Mouse (Mus musculus) neural tube, embryonic 15.5 days (tissue): Measurements from ENCODE around the gene Rab5if. TPM values are rescaled to one million over a fixed set of nuclear protein-coding genes. Genes with fewer than 3 reads are reported as not detected.
A peak's percentile ranks its signal among the peaks of the same experiment; 100 is the strongest.
"Not testable (repeated sequence)": the region's sequence is repeated elsewhere in the genome, so short reads cannot be mapped to it uniquely, and the experiment has no call there.

ENCODE experiments used
- ATAC-seq: fragments of 200-750 bp; cut with Nextera tagmentation; 2 replicates; pipeline ENCODE4 v1.8.0; 2017; ENCODE audit warnings: mild to moderate bottlenecking, moderate TSS enrichment, moderate library complexity; ENCODE audit not compliant: low FRiP score
- H3K27ac ChIP-seq: fragments of 300-500 bp; sonication (generic); replicated peaks from 2 replicates; pipeline ENCODE4 v1.5.1; 2015; ENCODE audit warnings: mild to moderate bottlenecking, inconsistent platforms
- H3K27me3 ChIP-seq: fragments of 300-500 bp; sonication (generic); replicated peaks from 2 replicates; pipeline ENCODE4 v1.6.1; 2015; ENCODE audit warnings: inconsistent platforms
- H3K36me3 ChIP-seq: fragments of 300-500 bp; sonication (generic); 2 replicates; pipeline ENCODE4 v1.6.1; 2015; ENCODE audit warnings: inconsistent platforms
- H3K4me1 ChIP-seq: fragments of 300-500 bp; sonication (generic); 2 replicates; pipeline ENCODE4 v1.6.1; 2015; ENCODE audit warnings: inconsistent platforms
- H3K4me2 ChIP-seq: fragments of 300-500 bp; sonication (generic); 2 replicates; pipeline ENCODE4 v1.6.1; 2015; ENCODE audit warnings: inconsistent platforms, mild to moderate bottlenecking, moderate library complexity
- H3K4me3 ChIP-seq: fragments of 300-500 bp; sonication (generic); replicated peaks from 2 replicates; pipeline ENCODE4 v1.5.1; 2015; ENCODE audit warnings: mild to moderate bottlenecking, inconsistent platforms
- H3K9ac ChIP-seq: fragments of 300-500 bp; sonication (generic); replicated peaks from 2 replicates; pipeline ENCODE4 v1.6.1; 2015; ENCODE audit warnings: mild to moderate bottlenecking, inconsistent platforms
- H3K9me3 ChIP-seq: fragments of 300-500 bp; sonication (generic); replicated peaks from 2 replicates; pipeline ENCODE4 v1.6.1; 2016; ENCODE audit warnings: inconsistent platforms
- WGBS: fragments of 180-500 bp; shearing (Covaris S2); methylation state at CpG from one replicate; pipeline ENCODE4 v1.1.7; 2015; ENCODE audit warnings: mixed read lengths; 5-methylcytosine and 5-hydroxymethylcytosine counted together
- polyA plus RNA-seq: library from polyadenylated mRNA; unstranded; fragments of >200 nt; fragmentation: Nextera tagmentation; extraction: Ambion mirVana; gene quantifications from 2 replicates; pipeline ENCODE4 v1.2.1, GENCODE M21; 2015

The Rab5if gene
- polyA plus RNA-seq, 1 experiment from 2014 or later, result 152 TPM

GRCm38 (mm10) chr2:156841028-156841840 lies 21.7 kb upstream of the Rab5if start:
- Histone ChIP-seq H3K27ac (peak overlapping the region; percentile 80), H3K9me3 (no peaks in the 10 kb centered on the region), H3K27me3 (peaks cover 27% of the 10 kb centered on the region), H3K4me2 (peak overlapping the region; percentile 98), H3K4me1 (peaks cover 60% of the 10 kb centered on the region), H3K4me3 (peak overlapping the region; percentile 60), H3K9ac (peak overlapping the region; percentile 56), H3K36me3 (no peaks in the 10 kb centered on the region)
- ATAC-seq, result peak; percentile 25; the same call in 1 of the 2 replicates
- WGBS, result under 1% methylated on average over 42 of the region's 42 CpGs

- Histone ChIP-seq H3K27ac (peak overlapping the region; percentile 80), H3K4me3 (peak overlapping the region; percentile 60), H3K4me2 (peak overlapping the region; percentile 98), H3K9me3 (no peaks in the 10 kb centered on the region), H3K36me3 (no peaks in the 10 kb centered on the region), H3K4me1 (peaks cover 60% of the 10 kb centered on the region), H3K9ac (0 out of 2 replicates have a peak overlapping the region, but pooled peaks have one; percentile 11), H3K27me3 (peaks cover 27% of the 10 kb centered on the region)
- WGBS, result 6% methylated on average over 20 of the region's 20 CpGs
- no peak for ATAC-seq
These were observed 20.9 kb upstream of the Rab5if start for GRCm38 (mm10) chr2:156841841-156842706.

- no peak for ATAC-seq
- Histone ChIP-seq H3K27me3 (peaks cover 27% of the 10 kb centered on the region), H3K4me1 (peaks cover 63% of the 10 kb centered on the region), H3K9me3 (no peaks in the 10 kb centered on the region), H3K36me3 (no peaks in the 10 kb centered on the region), H3K4me2 (peak overlapping the region; percentile 98; the same call in 1 of the 2 replicates), H3K27ac (peak overlapping the region; percentile 80), H3K4me3 (peak overlapping the region; percentile 2; the same call in 1 of the 2 replicates), H3K9ac (no peak overlapping the region)
- 22% methylated on average over 11 of the region's 11 CpGs for WGBS
These were observed 20.2 kb upstream of the Rab5if start for GRCm38 (mm10) chr2:156842711-156843110.

GRCm38 (mm10) chr2:156843331-156843730 lies 19.6 kb upstream of the Rab5if start:
- no peak for ATAC-seq
- Histone ChIP-seq H3K9me3 (no peaks in the 10 kb centered on the region), H3K36me3 (no peaks in the 10 kb centered on the region), H3K4me1 (peaks cover 68% of the 10 kb centered on the region), H3K4me3 (no peak overlapping the region), H3K9ac (no peak overlapping the region), H3K27ac (no peak overlapping the region), H3K27me3 (peaks cover 27% of the 10 kb centered on the region), H3K4me2 (no peak overlapping the region)
- WGBS, result 55% methylated on average over 10 of the region's 10 CpGs

- Histone ChIP-seq H3K9me3 (no peaks in the 10 kb centered on the region), H3K4me3 (no peak overlapping the region), H3K4me2 (no peak overlapping the region), H3K36me3 (no peaks in the 10 kb centered on the region), H3K4me1 (peaks cover 66% of the 10 kb centered on the region), H3K9ac (no peak overlapping the region), H3K27me3 (peaks cover 25% of the 10 kb centered on the region), H3K27ac (no peak overlapping the region)
- ATAC-seq, result no peak
- 36% methylated on average over 10 of the region's 10 CpGs for WGBS
These were observed 18.2 kb upstream of the Rab5if start for GRCm38 (mm10) chr2:156844715-156845114.

- no peak for ATAC-seq
- 42% methylated on average over 6 of the region's 6 CpGs for WGBS
- no peaks in the 10 kb centered on the region; the same call in 1 of the 2 replicates for H3K27me3 ChIP-seq
- H3K4me3 ChIP-seq, result no peak overlapping the region
- peaks cover 4% of the 10 kb centered on the region; the same call in 1 of the 2 replicates for H3K36me3 ChIP-seq
- H3K27ac ChIP-seq, result no peak overlapping the region
- no peak overlapping the region for H3K9ac ChIP-seq
- no peak overlapping the region for H3K4me2 ChIP-seq
- no peaks in the 10 kb centered on the region for H3K9me3 ChIP-seq
- H3K4me1 ChIP-seq, result peaks cover 36% of the 10 kb centered on the region
These were observed 15.3 kb upstream of the Rab5if start for GRCm38 (mm10) chr2:156847653-156848052.

GRCm38 (mm10) chr2:156848526-156849182 lies 14.3 kb upstream of the Rab5if start:
- H3K27me3 ChIP-seq, result no peaks in the 10 kb centered on the region
- peaks cover 32% of the 10 kb centered on the region for H3K4me1 ChIP-seq
- no peak overlapping the region for H3K9ac ChIP-seq
- no peak overlapping the region for H3K27ac ChIP-seq
- H3K4me3 ChIP-seq, result no peak overlapping the region
- peaks cover 4% of the 10 kb centered on the region; the same call in 1 of the 2 replicates for H3K36me3 ChIP-seq
- H3K9me3 ChIP-seq, result no peaks in the 10 kb centered on the region
- WGBS, result 84% methylated on average over 6 of the region's 6 CpGs
- no peak for ATAC-seq
- no peak overlapping the region for H3K4me2 ChIP-seq

- H3K27me3 ChIP-seq, result no peaks in the 10 kb centered on the region
- H3K4me2 ChIP-seq, result no peak overlapping the region
- ATAC-seq, result no peak
- H3K36me3 ChIP-seq, result peaks cover 4% of the 10 kb centered on the region; the same call in 1 of the 2 replicates
- 91% methylated on average over 5 of the region's 5 CpGs for WGBS
- H3K9me3 ChIP-seq, result no peaks in the 10 kb centered on the region
- peaks cover 24% of the 10 kb centered on the region for H3K4me1 ChIP-seq
- H3K9ac ChIP-seq, result no peak overlapping the region
- H3K4me3 ChIP-seq, result no peak overlapping the region
- H3K27ac ChIP-seq, result no peak overlapping the region
These were observed 12.4 kb upstream of the Rab5if start for GRCm38 (mm10) chr2:156850505-156850904.

GRCm38 (mm10) chr2:156853584-156853983 lies 9.3 kb upstream of the Rab5if start:
- H3K27ac ChIP-seq, H3K9ac ChIP-seq, H3K27me3 ChIP-seq, H3K4me2 ChIP-seq, ATAC-seq, H3K4me1 ChIP-seq, H3K4me3 ChIP-seq, H3K9me3 ChIP-seq: not testable (repeated sequence)
- peaks cover 19% of the 10 kb centered on the region; the same call in 1 of the 2 replicates for H3K36me3 ChIP-seq
- WGBS, result 65% methylated on average over 9 of the region's 13 CpGs

GRCm38 (mm10) chr2:156853999-156854771 lies 8.7 kb upstream of the Rab5if start:
- H3K4me2 ChIP-seq, H3K4me1 ChIP-seq, H3K27ac ChIP-seq, H3K9ac ChIP-seq, H3K9me3 ChIP-seq, H3K27me3 ChIP-seq, ATAC-seq, H3K4me3 ChIP-seq: not testable (repeated sequence)
- peaks cover 19% of the 10 kb centered on the region; the same call in 1 of the 2 replicates for H3K36me3 ChIP-seq
- WGBS, result 42% methylated on average over 13 of the region's 13 CpGs
